Mouse (Mus musculus) G1E (cell line): ENCODE measurements around the gene Ftl1. TPM values are rescaled to one million over a fixed set of nuclear protein-coding genes. Genes with fewer than 3 reads are reported as not detected.
A peak's percentile ranks its signal among the peaks of the same experiment; 100 is the strongest.

ENCODE experiments used
- ATAC-seq: 2 replicates; pipeline ENCODE4 v1.8.0; 2016; ENCODE audit warnings: mild to moderate bottlenecking; ENCODE audit not compliant: insufficient number of reproducible peaks, poor library complexity, low FRiP score, severe bottlenecking; ENCODE audit errors: extremely low read depth
- DNase-seq: peaks from one replicate; pipeline ENCODE4 v3.0.0; 2012; ENCODE audit warnings: low spot score
- H3K27me3 ChIP-seq: 2 replicates; pipeline ENCODE4 v1.6.1; 2012; ENCODE audit warnings: mild to moderate bottlenecking, low read length, inconsistent platforms; ENCODE audit not compliant: insufficient read depth
- H3K36me3 ChIP-seq: replicated peaks from 2 replicates; pipeline ENCODE3; 2012; ENCODE audit warnings: mild to moderate bottlenecking, inconsistent platforms
- H3K4me1 ChIP-seq: 2 replicates; pipeline ENCODE4 v1.6.1; 2012; ENCODE audit warnings: low read depth, low read length, inconsistent platforms, mixed read lengths; ENCODE audit not compliant: insufficient read depth
- H3K4me3 ChIP-seq: 2 replicates; pipeline ENCODE4 v1.5.1; 2012; ENCODE audit warnings: low read depth, mild to moderate bottlenecking, inconsistent platforms, low read length, moderate library complexity, mixed read lengths
- H3K9me3 ChIP-seq: replicated peaks from 2 replicates; pipeline ENCODE4 v1.6.1; 2012; ENCODE audit warnings: inconsistent platforms
- CTCF ChIP-seq: IDR thresholded peaks from 2 replicates; pipeline ENCODE4 v1.5.1; 2012; ENCODE audit warnings: low read depth, low read length, inconsistent platforms, mixed read lengths
- GATA1 ChIP-seq: IDR thresholded peaks from 2 replicates; pipeline ENCODE4 v1.6.1; 2012; ENCODE audit warnings: borderline replicate concordance, low read length, inconsistent platforms, mixed read lengths
- GATA2 ChIP-seq: IDR thresholded peaks from 2 replicates; pipeline ENCODE4 v1.6.1; 2012; ENCODE audit warnings: low read depth, low read length, inconsistent platforms, borderline replicate concordance
- POLR2AphosphoS5 ChIP-seq: IDR thresholded peaks from 2 replicates; pipeline ENCODE4 v1.6.1; 2012; ENCODE audit warnings: low read depth, low read length, inconsistent platforms; ENCODE audit not compliant: insufficient replicate concordance
- TAL1 ChIP-seq: conservative IDR thresholded peaks from 2 replicates; pipeline ENCODE4 v1.6.1; 2012; ENCODE audit warnings: low read depth, low read length, inconsistent platforms, mixed read lengths
- polyA plus RNA-seq: library from polyadenylated mRNA; stranded (reverse); fragments of >175 nt; gene quantifications from 2 replicates; pipeline ENCODE4 v1.2.3, GENCODE M21; 2012
- total RNA-seq, 2 experiments: library from RNA; stranded (forward) in 1 of 2; stranded (reverse) in 1 of 2; fragments of 200-1000 nt in 1 of 2; fragments of >200 nt in 1 of 2; fragmentation: Nextera tagmentation in 1 of 2; gene quantifications; 2 replicates each; pipeline ENCODE4 v1.2.3; 2014 to 2017

The Ftl1 gene
- total and polyA plus RNA-seq, 3 experiments, result 3,214 to 6,399 (median 4,307) TPM

GRCm38 (mm10) chr7:45461781-45462180 lies 2.1 kb upstream of the Ftl1 start:
- Histone ChIP-seq H3K4me3 (peak overlapping the region; percentile 61; the same call in 1 of the 2 replicates), H3K9me3 (no peaks in the 10 kb centered on the region), H3K27me3 (no peaks in the 10 kb centered on the region), H3K36me3 (peaks cover 82% of the 10 kb centered on the region), H3K4me1 (peaks cover 66% of the 10 kb centered on the region)
- DNase-seq (no peak), ATAC-seq (no peak)
- no peak for TF ChIP-seq GATA2
- no peak for TF ChIP-seq CTCF
- TF ChIP-seq GATA1, result no peak
- TF ChIP-seq POLR2AphosphoS5, result no peak
- TF ChIP-seq TAL1, result no peak

GRCm38 (mm10) chr7:45461326-45461725 lies 1.6 kb upstream of the Ftl1 start:
- no peak for ATAC-seq
- peaks cover 86% of the 10 kb centered on the region for H3K36me3 ChIP-seq
- H3K4me1 ChIP-seq, result peaks cover 71% of the 10 kb centered on the region
- TF ChIP-seq GATA1 (no peak), CTCF (no peak), GATA2 (no peak), TAL1 (no peak), POLR2AphosphoS5 (no peak)
- no peaks in the 10 kb centered on the region for H3K27me3 ChIP-seq
- DNase-seq, result peak; percentile 44
- no peaks in the 10 kb centered on the region for H3K9me3 ChIP-seq
- H3K4me3 ChIP-seq, result peak overlapping the region; percentile 87; the same call in 1 of the 2 replicates

GRCm38 (mm10) chr7:45460860-45461314 lies 1.2 kb upstream of the Ftl1 start:
- Histone ChIP-seq H3K27me3 (no peaks in the 10 kb centered on the region), H3K9me3 (no peaks in the 10 kb centered on the region), H3K36me3 (peaks cover 88% of the 10 kb centered on the region), H3K4me3 (peak overlapping the region; percentile 87), H3K4me1 (peaks cover 71% of the 10 kb centered on the region)
- DNase-seq (peak; percentile 85), ATAC-seq (peak; percentile 40)
- no peak for TF ChIP-seq GATA2
- TF ChIP-seq POLR2AphosphoS5, result no peak
- no peak for TF ChIP-seq CTCF
- no peak for TF ChIP-seq TAL1
- no peak for TF ChIP-seq GATA1

- Histone ChIP-seq H3K9me3 (no peaks in the 10 kb centered on the region), H3K27me3 (no peaks in the 10 kb centered on the region), H3K4me3 (peak overlapping the region; percentile 87; the same call in 1 of the 2 replicates), H3K4me1 (peaks cover 69% of the 10 kb centered on the region), H3K36me3 (peaks cover 88% of the 10 kb centered on the region)
- ATAC-seq (no peak), DNase-seq (no peak)
- TF ChIP-seq GATA1 (no peak), CTCF (no peak), GATA2 (no peak), TAL1 (no peak), POLR2AphosphoS5 (no peak)
Observed at GRCm38 (mm10) chr7:45460377-45460776, 693 bp upstream of the Ftl1 start.

- H3K4me3 ChIP-seq, result peak overlapping the region; percentile 87
- ATAC-seq (no peak; the same call in 1 of the 2 replicates), DNase-seq (peak; percentile 51)
- peaks cover 90% of the 10 kb centered on the region for H3K36me3 ChIP-seq
- H3K9me3 ChIP-seq, result no peaks in the 10 kb centered on the region
- H3K27me3 ChIP-seq, result no peaks in the 10 kb centered on the region; the same call in 1 of the 2 replicates
- TF ChIP-seq TAL1 (no peak), POLR2AphosphoS5 (peak; percentile 88; the same call in 1 of the 2 replicates)
- H3K4me1 ChIP-seq, result peaks cover 65% of the 10 kb centered on the region
Observed at GRCm38 (mm10) chr7:45458748-45459563, 728 bp downstream of the Ftl1 start.
